Mouse (Mus musculus) E14TG2a.4 (cell line): Measurements from ENCODE around the gene Neurl1b.

Experiments
- H3K27me3 ChIP-seq: 2 replicates; pipeline ENCODE4 v1.6.1; 2014; ENCODE audit warnings: low read length, control low read depth; ENCODE audit not compliant: insufficient read depth
- H3K36me3 ChIP-seq: 2 replicates; pipeline ENCODE4 v1.6.1; 2014; ENCODE audit warnings: low read length, control low read depth; ENCODE audit not compliant: insufficient read depth
- H3K4me1 ChIP-seq: replicated peaks from 2 replicates; pipeline ENCODE4 v1.6.1; 2014; ENCODE audit warnings: low read depth, low read length, control low read depth
- H3K4me3 ChIP-seq: replicated peaks from 2 replicates; pipeline ENCODE4 v1.5.1; 2014; ENCODE audit warnings: mild to moderate bottlenecking, low read length
- H3K9me3 ChIP-seq: 2 replicates; pipeline ENCODE4 v1.6.1; 2014; ENCODE audit warnings: low read length, control low read depth
- CTCF ChIP-seq: conservative IDR thresholded peaks from 2 replicates; pipeline ENCODE4 v1.5.1; 2014; ENCODE audit warnings: low read length
- NANOG ChIP-seq: IDR thresholded peaks from 2 replicates; pipeline ENCODE4 v1.6.1; 2014; ENCODE audit warnings: borderline replicate concordance, low read length, mixed read lengths
- POU5F1 ChIP-seq: IDR thresholded peaks from 2 replicates; pipeline ENCODE4 v1.6.1; 2014; ENCODE audit warnings: low read length, borderline replicate concordance

The Neurl1b gene

GRCm38 (mm10) chr17:26405340-26406100, 9.1 kb upstream of the Neurl1b start:
- no peak overlapping the region for H3K4me3 ChIP-seq
- no peak for TF ChIP-seq NANOG
- TF ChIP-seq CTCF, result no peak
- TF ChIP-seq POU5F1, result no peak

GRCm38 (mm10) chr17:26412967-26413366, 1.7 kb upstream of the Neurl1b start:
- H3K9me3 ChIP-seq, result no peaks in the 10 kb centered on the region
- peaks cover 78% of the 10 kb centered on the region for H3K27me3 ChIP-seq
- no peak for TF ChIP-seq CTCF
- TF ChIP-seq POU5F1, result no peak
- TF ChIP-seq NANOG, result no peak
- peaks cover 12% of the 10 kb centered on the region for H3K4me1 ChIP-seq
- H3K4me3 ChIP-seq, result no peak overlapping the region
- no peaks in the 10 kb centered on the region for H3K36me3 ChIP-seq

More at GRCm38 (mm10) chr17:26405340-26406100, 9.1 kb upstream of the Neurl1b start:
- H3K36me3 ChIP-seq, result no peaks in the 10 kb centered on the region
- no peaks in the 10 kb centered on the region for H3K9me3 ChIP-seq
- no peaks in the 10 kb centered on the region for H3K4me1 ChIP-seq
- peaks cover 22% of the 10 kb centered on the region for H3K27me3 ChIP-seq

- Histone ChIP-seq H3K4me1 (peaks cover 12% of the 10 kb centered on the region), H3K27me3 (peaks cover 90% of the 10 kb centered on the region), H3K9me3 (no peaks in the 10 kb centered on the region), H3K4me3 (peak overlapping the region; percentile 86), H3K36me3 (no peaks in the 10 kb centered on the region)
- TF ChIP-seq CTCF (no peak), NANOG (no peak), POU5F1 (no peak)
Measured at GRCm38 (mm10) chr17:26414184-26414522, 476 bp upstream of the Neurl1b start.

- peaks cover 18% of the 10 kb centered on the region for H3K4me1 ChIP-seq
- peak overlapping the region; percentile 86 for H3K4me3 ChIP-seq
- H3K9me3 ChIP-seq, result no peaks in the 10 kb centered on the region
- peaks cover 90% of the 10 kb centered on the region for H3K27me3 ChIP-seq
- no peaks in the 10 kb centered on the region for H3K36me3 ChIP-seq
- TF ChIP-seq NANOG, result no peak
- no peak for TF ChIP-seq CTCF
- TF ChIP-seq POU5F1, result no peak
Measured at GRCm38 (mm10) chr17:26415355-26415865, 781 bp downstream of the Neurl1b start.

- no peak for TF ChIP-seq NANOG
- TF ChIP-seq POU5F1, result no peak
- TF ChIP-seq CTCF, result no peak
- no peak overlapping the region for H3K4me3 ChIP-seq
- H3K9me3 ChIP-seq, result no peaks in the 10 kb centered on the region
- no peaks in the 10 kb centered on the region for H3K36me3 ChIP-seq
- H3K27me3 ChIP-seq, result peaks cover 83% of the 10 kb centered on the region
- H3K4me1 ChIP-seq, result peaks cover 25% of the 10 kb centered on the region
Measured at GRCm38 (mm10) chr17:26416141-26416540, 1.5 kb downstream of the Neurl1b start.

- no peak for TF ChIP-seq POU5F1
- TF ChIP-seq CTCF, result no peak
- TF ChIP-seq NANOG, result no peak
- Histone ChIP-seq H3K4me3 (no peak overlapping the region), H3K9me3 (no peaks in the 10 kb centered on the region)
Measured at GRCm38 (mm10) chr17:26417770-26418421, 3.3 kb downstream of the Neurl1b start.

GRCm38 (mm10) chr17:26420491-26421247, 6.0 kb downstream of the Neurl1b start:
- Histone ChIP-seq H3K27me3 (peaks cover 66% of the 10 kb centered on the region), H3K4me1 (peaks cover 35% of the 10 kb centered on the region), H3K9me3 (no peaks in the 10 kb centered on the region), H3K4me3 (no peak overlapping the region), H3K36me3 (no peaks in the 10 kb centered on the region)
- no peak for TF ChIP-seq NANOG
- no peak for TF ChIP-seq CTCF
- no peak for TF ChIP-seq POU5F1

More at GRCm38 (mm10) chr17:26417770-26418421, 3.3 kb downstream of the Neurl1b start:
- Histone ChIP-seq H3K27me3 (peaks cover 70% of the 10 kb centered on the region), H3K4me1 (peaks cover 30% of the 10 kb centered on the region), H3K36me3 (no peaks in the 10 kb centered on the region)

- no peak for TF ChIP-seq NANOG
- peak; percentile 47 for TF ChIP-seq CTCF
- no peaks in the 10 kb centered on the region for H3K36me3 ChIP-seq
- no peak overlapping the region for H3K4me3 ChIP-seq
- peaks cover 63% of the 10 kb centered on the region for H3K27me3 ChIP-seq
- H3K9me3 ChIP-seq, result no peaks in the 10 kb centered on the region
- peaks cover 35% of the 10 kb centered on the region for H3K4me1 ChIP-seq
Measured at GRCm38 (mm10) chr17:26421561-26421960, 6.9 kb downstream of the Neurl1b start.
